Mouse (Mus musculus): ENCODE data around the gene Ncbp1. TPM values are rescaled to one million over a fixed set of nuclear protein-coding genes. Genes with fewer than 3 reads are reported as not detected.
"Not testable (repeated sequence)": the region's sequence is repeated elsewhere in the genome, so short reads cannot be mapped to it uniquely, and the experiment has no call there.

Ncbp1 gene
- total and polyA plus RNA-seq, 2 experiments: 12.0 to 17.3 TPM

DNA sequence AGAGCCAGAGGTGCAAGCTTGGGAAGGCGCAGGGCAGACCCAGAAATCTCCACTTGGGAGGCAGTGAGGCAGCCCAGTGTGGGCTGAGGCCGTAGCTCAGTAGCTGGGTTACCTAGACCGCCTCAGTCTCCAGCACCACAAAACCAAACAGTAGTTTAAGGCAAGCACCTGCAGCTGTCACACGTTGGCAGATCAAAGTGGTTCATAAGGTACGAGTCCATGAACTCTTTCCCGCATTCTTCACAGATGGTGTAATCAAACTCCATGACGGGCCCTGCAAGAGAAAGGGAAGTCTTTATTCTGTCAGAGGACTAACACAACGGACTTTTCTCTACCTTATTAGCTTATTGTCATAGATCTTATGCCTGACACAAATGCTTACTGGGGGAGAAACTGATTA is 47.0 kb downstream of the Ncbp1 start:
- no peaks in the 10 kb centered on the region for H3K4me1 ChIP-seq (ENCODE audit: control insufficient read depth, insufficient read depth, low read length)
- no peak overlapping the region for H3K9ac ChIP-seq (ENCODE audit: low read depth, low read length)
- no peaks in the 10 kb centered on the region for H3K27me3 ChIP-seq (ENCODE audit: control insufficient read depth, insufficient read depth, low read length)
- H3K4me3 ChIP-seq (ENCODE audit: insufficient read depth, low read depth, low read length): no peak overlapping the region
- peaks cover 59% of the 10 kb centered on the region for H3K36me3 ChIP-seq (ENCODE audit: control insufficient read depth, insufficient read depth, low read length)
- H3K27ac ChIP-seq (replicated peaks; ENCODE audit: insufficient read depth, low read depth, low read length): no peak overlapping the region
- WGBS: 74% methylated on average over 8 of the region's 8 CpGs
- peak; percentile 37 for DNase-seq (ENCODE audit: extremely low read depth, low read depth, low spot score)
- peaks cover 2% of the 10 kb centered on the region; the same call in 1 of the 2 replicates for H3K79me2 ChIP-seq (ENCODE audit: control insufficient read depth, insufficient read depth, low read length)
- TF ChIP-seq POLR2A (IDR thresholded peaks at IDR 0.05; ENCODE audit: extremely low read depth, insufficient read depth, low read length) (no peak), CTCF (IDR thresholded peaks at IDR 0.05; ENCODE audit: low read depth, low read length) (no peak)

DNA sequence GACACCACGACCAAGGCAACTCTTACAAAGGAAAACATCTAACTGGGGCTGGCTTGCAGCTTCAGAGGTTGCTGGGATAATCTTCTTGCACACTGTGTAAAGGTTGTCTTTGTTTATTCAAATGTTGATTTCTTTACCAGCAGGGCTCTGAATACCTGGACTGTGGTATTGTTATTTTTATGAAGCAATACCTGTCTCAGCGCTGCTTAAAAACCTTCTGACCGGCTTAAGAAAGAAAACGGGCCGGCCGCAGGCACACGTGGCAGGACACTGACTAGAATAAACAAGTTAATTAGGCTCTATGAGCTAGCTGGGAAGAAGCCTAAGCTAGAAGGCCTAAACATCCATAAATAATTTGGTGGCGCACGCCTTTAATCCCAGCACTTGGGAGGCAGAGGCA is 47.5 kb downstream of the Ncbp1 start:
- Histone ChIP-seq H3K36me3 (ENCODE audit: control insufficient read depth, insufficient read depth, low read length) (peaks cover 60% of the 10 kb centered on the region), H3K4me1 (ENCODE audit: control insufficient read depth, insufficient read depth, low read length) (no peaks in the 10 kb centered on the region), H3K27ac (replicated peaks; ENCODE audit: insufficient read depth, low read depth, low read length) (no peak overlapping the region), H3K27me3 (ENCODE audit: control insufficient read depth, insufficient read depth, low read length) (no peaks in the 10 kb centered on the region), H3K4me3 (ENCODE audit: insufficient read depth, low read depth, low read length) (no peak overlapping the region), H3K79me2 (ENCODE audit: control insufficient read depth, insufficient read depth, low read length) (peaks cover 2% of the 10 kb centered on the region; the same call in 1 of the 2 replicates), H3K9ac (ENCODE audit: low read depth, low read length) (no peak overlapping the region)
- DNase-seq (ENCODE audit: extremely low read depth, low read depth, low spot score): peak; percentile 17
- 84% methylated on average over 9 of the region's 9 CpGs for WGBS
- TF ChIP-seq CTCF (IDR thresholded peaks at IDR 0.05; ENCODE audit: low read depth, low read length) (no peak), POLR2A (IDR thresholded peaks at IDR 0.05; ENCODE audit: extremely low read depth, insufficient read depth, low read length) (no peak)

DNA sequence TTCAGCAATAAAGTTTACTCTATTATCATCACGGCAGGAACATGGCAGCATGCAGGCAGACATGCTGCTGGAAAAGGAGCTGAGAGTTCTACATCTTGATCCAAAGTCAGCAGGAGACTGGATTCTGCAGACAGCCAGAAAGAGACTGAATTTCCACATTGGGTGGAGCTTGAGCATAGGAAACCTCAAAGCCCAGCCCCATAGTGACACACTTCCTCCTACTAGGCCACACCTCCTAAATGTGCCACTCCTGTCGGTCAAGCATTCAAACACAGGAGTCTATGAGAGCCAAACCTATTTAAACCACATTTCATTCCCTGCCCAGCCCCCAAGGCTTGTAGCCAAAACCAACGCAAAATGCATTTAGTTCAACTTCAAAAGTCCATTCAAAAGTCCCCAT is 48.1 kb downstream of the Ncbp1 start:
- Histone ChIP-seq H3K27ac (replicated peaks; ENCODE audit: insufficient read depth, low read depth, low read length) (no peak overlapping the region), H3K27me3 (ENCODE audit: control insufficient read depth, insufficient read depth, low read length) (no peaks in the 10 kb centered on the region), H3K9ac (ENCODE audit: low read depth, low read length) (no peak overlapping the region), H3K36me3 (ENCODE audit: control insufficient read depth, insufficient read depth, low read length) (peaks cover 60% of the 10 kb centered on the region), H3K79me2 (ENCODE audit: control insufficient read depth, insufficient read depth, low read length) (peaks cover 2% of the 10 kb centered on the region; the same call in 1 of the 2 replicates), H3K4me3 (ENCODE audit: insufficient read depth, low read depth, low read length) (no peak overlapping the region), H3K4me1 (ENCODE audit: control insufficient read depth, insufficient read depth, low read length) (no peaks in the 10 kb centered on the region)
- 51% methylated on average over 3 of the region's 3 CpGs for WGBS
- no peak for TF ChIP-seq POLR2A (IDR thresholded peaks at IDR 0.05; ENCODE audit: extremely low read depth, insufficient read depth, low read length)
- TF ChIP-seq CTCF (IDR thresholded peaks at IDR 0.05; ENCODE audit: low read depth, low read length): no peak
- DNase-seq (ENCODE audit: extremely low read depth, low read depth, low spot score): peak; percentile 55

DNA sequence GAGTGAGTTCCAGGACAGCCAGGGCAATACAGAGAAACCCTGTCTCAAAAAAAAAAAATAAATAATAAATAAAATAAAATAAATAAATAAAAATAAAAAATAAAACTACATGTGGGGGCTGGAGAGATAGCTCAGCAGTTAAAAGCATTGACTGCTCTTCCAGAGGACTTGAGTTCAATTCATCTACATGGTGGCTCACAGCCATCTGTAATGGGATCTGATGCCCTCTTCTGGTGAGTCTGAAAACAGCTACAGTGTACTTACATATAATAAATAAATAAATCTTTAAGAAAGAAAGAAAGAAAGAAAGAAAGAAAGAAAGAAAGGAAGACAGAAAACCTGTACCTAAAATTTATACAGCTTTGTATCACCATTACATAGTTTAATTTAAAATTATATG is 53.6 kb downstream of the Ncbp1 start:
- H3K4me1 ChIP-seq (ENCODE audit: control insufficient read depth, insufficient read depth, low read length); H3K27ac ChIP-seq (replicated peaks; ENCODE audit: insufficient read depth, low read depth, low read length); H3K9ac ChIP-seq (ENCODE audit: low read depth, low read length); H3K4me3 ChIP-seq (ENCODE audit: insufficient read depth, low read depth, low read length); H3K27me3 ChIP-seq (ENCODE audit: control insufficient read depth, insufficient read depth, low read length): not testable (repeated sequence)
- peak; percentile 29 for DNase-seq (ENCODE audit: extremely low read depth, low read depth, low spot score)
- peaks cover 12% of the 10 kb centered on the region; the same call in 1 of the 2 replicates for H3K79me2 ChIP-seq (ENCODE audit: control insufficient read depth, insufficient read depth, low read length)
- 0 out of 2 replicates have a peak, but pooled peaks have one; percentile 6 for TF ChIP-seq CTCF (IDR thresholded peaks at IDR 0.05; ENCODE audit: low read depth, low read length)
- peaks cover 18% of the 10 kb centered on the region; the same call in 1 of the 2 replicates for H3K36me3 ChIP-seq (ENCODE audit: control insufficient read depth, insufficient read depth, low read length)

DNA sequence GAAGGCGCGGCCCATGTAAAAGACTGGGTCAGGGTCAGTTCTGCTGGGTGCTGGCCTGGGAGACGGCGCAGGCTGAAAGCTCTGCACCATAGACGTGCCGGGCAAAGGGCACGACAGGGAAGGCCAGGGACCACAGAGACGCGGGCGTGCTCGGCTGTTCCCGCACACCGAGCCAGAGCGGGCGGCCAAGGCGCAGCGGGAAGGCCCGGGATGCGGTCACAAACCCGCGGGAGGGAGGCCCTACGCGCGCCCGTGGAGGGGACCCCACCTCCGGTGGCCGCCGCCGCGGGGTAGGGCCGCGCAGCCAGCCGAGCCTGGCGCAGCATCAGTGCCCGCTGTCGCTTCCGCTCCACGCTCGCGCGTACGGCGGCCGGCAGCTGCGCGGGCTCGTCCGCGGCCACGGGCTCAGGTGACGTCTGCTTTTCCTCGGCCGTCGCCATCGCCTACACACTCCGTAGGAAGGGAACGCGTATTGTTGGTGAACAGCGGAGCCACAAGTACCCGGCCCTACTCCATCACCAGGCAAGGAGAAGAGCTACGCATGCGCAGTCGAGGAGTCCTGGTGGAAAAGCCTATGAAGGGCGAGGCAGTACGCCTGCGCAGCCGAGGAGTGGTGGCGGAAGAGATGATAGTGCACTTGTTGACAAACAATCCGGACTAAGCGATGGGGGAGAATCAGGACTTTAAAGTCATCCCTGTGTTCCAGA is 57.5 kb downstream of the Ncbp1 start, which contains the start of gene Xpa:
Gene Xpa (minus strand): TSS at position 531 of the 707 bp plus-strand sequence.
- Histone ChIP-seq H3K27ac (replicated peaks; ENCODE audit: insufficient read depth, low read depth, low read length) (peak within 1 kb of the TSS; percentile 49), H3K4me3 (ENCODE audit: insufficient read depth, low read depth, low read length) (peak within 1 kb of the TSS; percentile 95), H3K36me3 (ENCODE audit: control insufficient read depth, insufficient read depth, low read length) (peaks cover 3% of the 10 kb centered on the region; the same call in 1 of the 2 replicates), H3K79me2 (ENCODE audit: control insufficient read depth, insufficient read depth, low read length) (peaks cover 9% of the 10 kb centered on the region; the same call in 1 of the 2 replicates), H3K27me3 (ENCODE audit: control insufficient read depth, insufficient read depth, low read length) (no peaks in the 10 kb centered on the region), H3K9ac (ENCODE audit: low read depth, low read length) (peak within 1 kb of the TSS; percentile 91), H3K4me1 (ENCODE audit: control insufficient read depth, insufficient read depth, low read length) (peaks cover 6% of the 10 kb centered on the region)
- under 1% methylated on average over 70 of the region's 70 CpGs for WGBS
- DNase-seq (ENCODE audit: extremely low read depth, low read depth, low spot score): peak; percentile 89
- TF ChIP-seq POLR2A (IDR thresholded peaks at IDR 0.05; ENCODE audit: extremely low read depth, insufficient read depth, low read length) (peak; percentile 73), CTCF (IDR thresholded peaks at IDR 0.05; ENCODE audit: low read depth, low read length) (no peak)

DNA sequence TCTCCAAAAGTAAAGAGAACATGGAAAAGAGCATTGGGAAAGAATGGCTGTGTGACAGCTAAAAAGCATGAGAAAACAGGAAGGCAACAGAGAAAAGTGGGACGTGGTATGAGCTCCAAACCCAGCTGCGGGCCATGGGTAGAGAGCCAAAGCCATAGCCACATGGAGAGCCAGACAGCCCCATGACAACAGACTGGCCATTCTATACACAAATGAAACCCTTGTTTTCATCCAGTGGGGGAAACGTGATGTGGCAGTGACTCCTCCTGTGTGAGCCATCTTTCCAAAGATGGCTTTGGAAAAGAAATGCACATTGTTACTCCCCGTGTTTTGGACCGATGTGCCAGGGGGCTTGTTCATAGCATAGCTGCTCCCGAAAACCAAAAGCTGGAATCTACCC is 58.1 kb downstream of the Ncbp1 start:
- peak overlapping the region; percentile 13; the same call in 1 of the 2 replicates for H3K9ac ChIP-seq (ENCODE audit: low read depth, low read length)

More for the DNA sequence above, 58.1 kb downstream of the Ncbp1 start:
- Histone ChIP-seq H3K36me3 (ENCODE audit: control insufficient read depth, insufficient read depth, low read length) (no peaks in the 10 kb centered on the region), H3K4me1 (ENCODE audit: control insufficient read depth, insufficient read depth, low read length) (peaks cover 6% of the 10 kb centered on the region), H3K27me3 (ENCODE audit: control insufficient read depth, insufficient read depth, low read length) (no peaks in the 10 kb centered on the region), H3K27ac (replicated peaks; ENCODE audit: insufficient read depth, low read depth, low read length) (peak overlapping the region; percentile 30), H3K4me3 (ENCODE audit: insufficient read depth, low read depth, low read length) (peak overlapping the region; percentile 95), H3K79me2 (ENCODE audit: control insufficient read depth, insufficient read depth, low read length) (peaks cover 9% of the 10 kb centered on the region; the same call in 1 of the 2 replicates)
- 43% methylated on average over 6 of the region's 6 CpGs for WGBS
- TF ChIP-seq CTCF (IDR thresholded peaks at IDR 0.05; ENCODE audit: low read depth, low read length): no peak
- no peak for TF ChIP-seq POLR2A (IDR thresholded peaks at IDR 0.05; ENCODE audit: extremely low read depth, insufficient read depth, low read length)
- DNase-seq (ENCODE audit: extremely low read depth, low read depth, low spot score): no peak

All from liver, adult 2 months (tissue).